Mouse (Mus musculus) C2C12 (cell line): Measurements from ENCODE around the gene A930002H24Rik.

Experiments used
- CEBPB ChIP-seq: IDR thresholded peaks from one replicate; pipeline ENCODE4 v1.6.1; 2011; ENCODE audit warnings: low read depth, mild to moderate bottlenecking, control low read depth, moderate library complexity
- CTCF ChIP-seq: IDR thresholded peaks from one replicate; pipeline ENCODE4 v1.5.1; 2011; ENCODE audit not compliant: control insufficient read depth, insufficient read depth, insufficient read length
- FOSL1 ChIP-seq: IDR thresholded peaks from one replicate; pipeline ENCODE4 v1.8.0; 2011; ENCODE audit warnings: mild to moderate bottlenecking, low read length; ENCODE audit not compliant: poor library complexity, insufficient read depth, severe bottlenecking
- MAX ChIP-seq: IDR thresholded peaks from one replicate; pipeline ENCODE4 v1.6.1; 2011; ENCODE audit warnings: mild to moderate bottlenecking, control low read depth
- MYOD1 ChIP-seq: IDR thresholded peaks from one replicate; pipeline ENCODE4 v1.6.1; 2011; ENCODE audit warnings: low read depth; ENCODE audit not compliant: control insufficient read depth, insufficient read length
- MYOG ChIP-seq: IDR thresholded peaks from one replicate; pipeline ENCODE4 v1.6.1; 2011; ENCODE audit not compliant: control insufficient read depth, insufficient read length; ENCODE audit errors: extremely low read depth
- USF1 ChIP-seq: IDR thresholded peaks from one replicate; pipeline ENCODE4 v1.6.1; 2011; ENCODE audit warnings: low read depth, mild to moderate bottlenecking, control low read depth, moderate library complexity

DNA sequence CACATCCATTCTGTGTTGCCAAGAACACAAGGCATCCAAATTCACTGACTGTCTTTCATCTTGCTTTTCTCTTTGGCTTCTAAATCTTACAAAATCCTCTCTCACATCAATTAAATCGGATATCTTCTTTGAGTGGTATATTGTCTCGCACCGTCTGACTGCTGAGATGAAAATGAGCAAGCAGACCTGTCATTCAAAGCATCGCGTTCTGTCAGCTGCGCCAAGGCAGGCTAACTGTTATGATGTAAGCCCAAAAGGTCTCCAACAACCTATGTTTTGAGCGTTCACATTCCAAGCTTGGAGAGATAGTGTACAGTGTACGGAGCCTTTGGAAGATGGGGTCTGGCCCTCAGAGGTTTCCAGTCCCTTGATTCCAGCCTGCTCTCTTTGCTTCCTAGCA is 26.9 kb downstream of the A930002H24Rik start:
- TF ChIP-seq CTCF (no peak), CEBPB (no peak), USF1 (no peak), MAX (no peak), MYOG (no peak), MYOD1 (no peak), FOSL1 (no peak)
